Mouse (Mus musculus) heart, postnatal 0 days (tissue): ENCODE data around the gene Gata2. TPM values are rescaled to one million over a fixed set of nuclear protein-coding genes. Genes with fewer than 3 reads are reported as not detected.

Source experiments
- ATAC-seq: fragments of 200-750 bp; cut with Nextera tagmentation; 2 replicates; pipeline ENCODE4 v1.8.0; 2017; ENCODE audit warnings: low read depth, moderate number of reproducible peaks, moderate library complexity; ENCODE audit not compliant: insufficient read depth
- DNase-seq: peaks from one replicate; pipeline ENCODE4 v3.0.0-alpha.2; 2016; ENCODE audit warnings: low spot score
- H3K27ac ChIP-seq: fragments of 300-500 bp; sonication (generic); 2 replicates; pipeline ENCODE4 v1.5.1; 2014; ENCODE audit warnings: low read depth, mild to moderate bottlenecking
- H3K27me3 ChIP-seq: fragments of 300-500 bp; sonication (generic); 2 replicates; pipeline ENCODE4 v1.6.1; 2014; ENCODE audit warnings: low read length, mixed read lengths; ENCODE audit not compliant: control insufficient read depth, insufficient read depth
- H3K36me3 ChIP-seq: fragments of 300-500 bp; sonication (generic); replicated peaks from 2 replicates; pipeline ENCODE4 v1.6.1; 2014; ENCODE audit warnings: low read length, mixed read lengths; ENCODE audit not compliant: control insufficient read depth, insufficient read depth
- H3K4me1 ChIP-seq: fragments of 300-500 bp; sonication (generic); 2 replicates; pipeline ENCODE4 v1.6.1; 2014; ENCODE audit warnings: antibody characterized with exemption; ENCODE audit not compliant: control insufficient read depth, insufficient read depth
- H3K4me2 ChIP-seq: fragments of 300-500 bp; sonication (generic); 2 replicates; pipeline ENCODE4 v1.6.1; 2014; ENCODE audit warnings: low read depth, mild to moderate bottlenecking, low read length, moderate library complexity
- H3K4me3 ChIP-seq: fragments of 300-500 bp; sonication (generic); 2 replicates; pipeline ENCODE4 v1.5.1; 2014; ENCODE audit warnings: low read depth, low read length
- H3K9ac ChIP-seq: fragments of 300-500 bp; sonication (generic); replicated peaks from 2 replicates; pipeline ENCODE4 v1.6.1; 2014; ENCODE audit warnings: low read depth, low read length, mixed read lengths
- H3K9me3 ChIP-seq: fragments of 300-500 bp; sonication (generic); replicated peaks from 2 replicates; pipeline ENCODE4 v1.6.1; 2016; ENCODE audit warnings: low read length; ENCODE audit not compliant: control insufficient read depth
- CTCF ChIP-seq: IDR thresholded peaks from 2 replicates; pipeline ENCODE4 v1.5.1; 2016; ENCODE audit warnings: antibody characterized with exemption, control low read depth, low read depth
- EP300 ChIP-seq: IDR thresholded peaks from 2 replicates; pipeline ENCODE4 v1.6.1; 2016; ENCODE audit warnings: antibody characterized with exemption, low read depth
- WGBS: fragments of 180-500 bp; shearing (Covaris S2); extraction: QIAGEN DNeasy Blood & Tissue Kit; methylation state at CpG from one replicate; pipeline ENCODE4 v1.1.7; 2014; 5-methylcytosine and 5-hydroxymethylcytosine counted together
- polyA plus RNA-seq: library from polyadenylated mRNA; unstranded; fragments of >200 nt; fragmentation: Nextera tagmentation; extraction: Ambion mirVana; gene quantifications from 2 replicates; pipeline ENCODE4 v1.2.1, GENCODE M21; 2015
- total RNA-seq: library from RNA; depleted of rRNA; stranded (reverse); fragments of >200 nt; gene quantifications from 2 replicates; pipeline ENCODE4 v1.2.3, GENCODE M21; 2014; ENCODE audit warnings: low replicate concordance; rRNA removed

The Gata2 gene
- total and polyA plus RNA-seq, 2 experiments from 2014 or later: 16.0 to 17.7 TPM

GRCm38 (mm10) chr6:88255435-88255834, 61.7 kb downstream of the Gata2 start:
- H3K27me3 ChIP-seq: no peaks in the 10 kb centered on the region
- 12% methylated on average over 4 of the region's 4 CpGs for WGBS
- no peak overlapping the region for H3K9ac ChIP-seq
- H3K27ac ChIP-seq: no peak overlapping the region
- H3K4me2 ChIP-seq: no peak overlapping the region
- H3K9me3 ChIP-seq: no peaks in the 10 kb centered on the region
- H3K4me1 ChIP-seq: 0 out of 2 replicates have a peak, but pooled peaks cover 11% of the 10 kb centered on the region
- ATAC-seq (no peak), DNase-seq (no peak)
- no peak overlapping the region for H3K4me3 ChIP-seq
- TF ChIP-seq EP300 (no peak), CTCF (no peak)
- no peaks in the 10 kb centered on the region; the same call in 1 of the 2 replicates for H3K36me3 ChIP-seq

Other genes with a start within 250 kb of the Gata2 start
- 2.8 and 31.9 TPM in 2 replicates for gene H1fx, start 212.3 kb upstream of the Gata2 start, total RNA-seq
- gene H1fx, start 212.3 kb upstream of the Gata2 start, polyA plus RNA-seq: 5.8 and 7.8 TPM in 2 replicates
- 62.7 and 90.1 TPM in 2 replicates for gene Rab7, start 148.6 kb upstream of the Gata2 start, total RNA-seq
- 193 and 196 TPM in 2 replicates for gene Rab7, start 148.6 kb upstream of the Gata2 start, polyA plus RNA-seq
- gene Rpn1, start 109.4 kb upstream of the Gata2 start, total RNA-seq: 120 and 133 TPM in 2 replicates
- gene Rpn1, start 109.4 kb upstream of the Gata2 start, polyA plus RNA-seq: 99.0 and 104 TPM in 2 replicates
- gene Dnajb8, start 28.4 kb downstream of the Gata2 start, total RNA-seq: not detected in 2 replicates
- not detected in 2 replicates for gene Dnajb8, start 28.4 kb downstream of the Gata2 start, polyA plus RNA-seq